Mouse (Mus musculus) midbrain, embryonic 10.5 days (tissue): Measurements from ENCODE around the gene Cbx5. TPM values are rescaled to one million over a fixed set of nuclear protein-coding genes. Genes with fewer than 3 reads are reported as not detected.

Experiments used
- DNase-seq: peaks from one replicate; pipeline ENCODE4 v3.0.0-alpha.2; 2017; ENCODE audit warnings: low spot score
- H3K27ac ChIP-seq: fragments of 300-500 bp; sonication (generic); replicated peaks from 2 replicates; pipeline ENCODE4 v1.5.1; 2016; ENCODE audit warnings: mild to moderate bottlenecking
- H3K27me3 ChIP-seq: fragments of 300-500 bp; sonication (generic); 2 replicates; pipeline ENCODE4 v1.6.1; 2016; ENCODE audit warnings: low read depth, mild to moderate bottlenecking; ENCODE audit not compliant: poor library complexity, severe bottlenecking
- H3K36me3 ChIP-seq: fragments of 300-500 bp; sonication (generic); 2 replicates; pipeline ENCODE4 v1.6.1; 2016; ENCODE audit warnings: mild to moderate bottlenecking, moderate library complexity
- H3K4me1 ChIP-seq: fragments of 300-500 bp; sonication (generic); 2 replicates; pipeline ENCODE4 v1.6.1; 2016
- H3K4me3 ChIP-seq: fragments of 300-500 bp; sonication (generic); 2 replicates; pipeline ENCODE4 v1.5.1; 2016; ENCODE audit warnings: mild to moderate bottlenecking, moderate library complexity
- H3K9me3 ChIP-seq: fragments of 300-500 bp; sonication (generic); replicated peaks from 2 replicates; pipeline ENCODE4 v1.6.1; 2016; ENCODE audit warnings: mild to moderate bottlenecking
- WGBS: fragments of 180-500 bp; shearing (Covaris S2); methylation state at CpG from one replicate; pipeline ENCODE4 v1.1.7; 2016; 5-methylcytosine and 5-hydroxymethylcytosine counted together
- polyA plus RNA-seq: library from polyadenylated mRNA; unstranded; fragments of >200 nt; fragmentation: Nextera tagmentation; extraction: Ambion mirVana; gene quantifications from 2 replicates; pipeline ENCODE4 v1.2.1, GENCODE M21; 2016

Gene Cbx5
- polyA plus RNA-seq, 1 experiment from 2014 or later, result 194 TPM

DNA sequence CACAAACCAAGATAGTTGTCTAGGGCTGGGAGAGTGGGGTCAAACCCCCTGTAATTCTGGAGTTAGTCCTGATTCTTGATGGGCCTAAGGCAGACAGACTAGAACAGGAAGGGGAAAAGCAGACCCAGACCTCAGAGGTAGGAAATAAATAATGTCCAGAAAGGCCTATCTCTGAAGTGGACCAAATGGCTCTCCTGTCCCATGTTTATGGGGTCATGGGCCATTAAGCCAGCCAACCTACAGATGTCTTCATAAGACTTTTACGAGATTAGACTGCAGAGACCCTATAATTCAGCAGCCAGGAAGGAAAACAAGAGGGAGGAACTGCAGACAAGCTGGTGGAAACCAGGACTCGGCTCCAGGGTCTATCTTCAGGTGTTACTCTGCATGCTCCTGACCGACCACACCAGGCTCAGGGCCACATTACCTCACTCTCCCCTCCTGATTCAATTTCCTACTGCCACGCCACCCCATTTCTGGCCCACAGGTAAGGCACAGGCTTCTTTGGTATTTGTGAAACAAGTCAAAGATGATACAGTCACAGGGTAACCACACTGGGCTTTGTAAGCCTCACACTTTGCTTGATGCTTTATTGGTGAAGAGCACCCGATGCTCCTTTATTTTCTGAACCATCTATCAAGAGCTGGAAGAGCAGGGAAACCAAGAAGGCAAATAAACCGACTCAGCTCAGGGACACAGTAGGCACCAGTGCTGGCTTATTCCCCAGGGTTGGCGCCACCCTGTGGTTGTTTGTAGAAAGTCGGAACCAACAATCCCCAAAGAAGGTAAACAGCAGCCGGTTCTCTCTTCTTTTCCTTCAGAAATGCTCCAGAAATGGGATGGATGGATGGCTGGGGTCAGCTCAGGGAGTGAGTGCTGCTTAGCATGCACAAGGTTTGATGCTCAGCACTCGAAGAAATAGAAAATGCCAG, 48.8 kb downstream of the Cbx5 start:
- Histone ChIP-seq H3K36me3 (peaks cover 70% of the 10 kb centered on the region), H3K9me3 (no peaks in the 10 kb centered on the region), H3K27me3 (no peaks in the 10 kb centered on the region), H3K4me1 (no peaks in the 10 kb centered on the region), H3K27ac (no peak overlapping the region), H3K4me3 (no peak overlapping the region)
- no peak for DNase-seq
- 71% methylated on average over 10 of the region's 10 CpGs for WGBS

GRCm38 (mm10) chr15:103190083-103190482, 49.5 kb downstream of the Cbx5 start:
- Histone ChIP-seq H3K27me3 (peaks cover 2% of the 10 kb centered on the region; the same call in 1 of the 2 replicates), H3K4me3 (no peak overlapping the region), H3K4me1 (no peaks in the 10 kb centered on the region), H3K27ac (no peak overlapping the region), H3K9me3 (no peaks in the 10 kb centered on the region), H3K36me3 (peaks cover 63% of the 10 kb centered on the region)
- DNase-seq, result no peak
- WGBS, result 86% methylated on average over 7 of the region's 7 CpGs

DNA sequence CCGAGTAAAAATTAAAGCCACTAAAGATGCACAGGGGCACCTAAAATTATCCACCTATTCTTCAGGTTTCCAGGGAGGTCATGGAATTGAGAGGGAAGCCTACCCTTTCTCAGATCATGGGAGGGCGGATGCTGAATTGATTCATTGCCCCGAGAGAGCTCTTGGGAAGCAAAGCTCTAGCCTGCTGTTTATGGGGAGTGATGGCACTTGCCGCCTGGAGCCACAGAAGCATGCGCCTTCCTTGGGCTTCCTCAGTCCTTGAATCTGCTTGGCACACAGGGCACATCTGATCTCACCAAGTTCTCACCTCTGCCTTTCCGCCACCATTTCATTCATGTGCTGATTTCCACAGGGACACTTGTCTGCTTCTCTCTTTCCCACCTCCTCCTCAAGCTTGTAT, 51.8 kb downstream of the Cbx5 start:
- no peak overlapping the region for H3K27ac ChIP-seq
- peaks cover 40% of the 10 kb centered on the region for H3K36me3 ChIP-seq
- H3K27me3 ChIP-seq, result peaks cover 25% of the 10 kb centered on the region
- H3K4me3 ChIP-seq, result no peak overlapping the region
- H3K9me3 ChIP-seq, result no peaks in the 10 kb centered on the region
- no peak for DNase-seq
- H3K4me1 ChIP-seq, result peaks cover 16% of the 10 kb centered on the region
- WGBS, result 85% methylated on average over 6 of the region's 6 CpGs

GRCm38 (mm10) chr15:103185462-103186198, 54.0 kb downstream of the Cbx5 start:
- DNase-seq, result peak; percentile 52

GRCm38 (mm10) chr15:103183651-103184610, 55.7 kb downstream of the Cbx5 start:
- whole genome bisulfite sequencing, result 13% methylated on average over 25 of the region's 25 CpGs
- Histone ChIP-seq H3K36me3 (peaks cover 3% of the 10 kb centered on the region), H3K9me3 (no peaks in the 10 kb centered on the region), H3K27ac (no peak overlapping the region), H3K4me1 (peaks cover 23% of the 10 kb centered on the region), H3K4me3 (peak overlapping the region; percentile 41), H3K27me3 (peaks cover 63% of the 10 kb centered on the region)
- peak; percentile 60 for DNase-seq

More at GRCm38 (mm10) chr15:103185462-103186198, 54.0 kb downstream of the Cbx5 start:
- H3K9me3 ChIP-seq, result no peaks in the 10 kb centered on the region
- 50% methylated on average over 19 of the region's 19 CpGs for WGBS
- no peak overlapping the region for H3K27ac ChIP-seq
- H3K27me3 ChIP-seq, result peaks cover 46% of the 10 kb centered on the region
- peaks cover 23% of the 10 kb centered on the region for H3K4me1 ChIP-seq
- H3K36me3 ChIP-seq, result peaks cover 19% of the 10 kb centered on the region
- H3K4me3 ChIP-seq, result no peak overlapping the region

DNA sequence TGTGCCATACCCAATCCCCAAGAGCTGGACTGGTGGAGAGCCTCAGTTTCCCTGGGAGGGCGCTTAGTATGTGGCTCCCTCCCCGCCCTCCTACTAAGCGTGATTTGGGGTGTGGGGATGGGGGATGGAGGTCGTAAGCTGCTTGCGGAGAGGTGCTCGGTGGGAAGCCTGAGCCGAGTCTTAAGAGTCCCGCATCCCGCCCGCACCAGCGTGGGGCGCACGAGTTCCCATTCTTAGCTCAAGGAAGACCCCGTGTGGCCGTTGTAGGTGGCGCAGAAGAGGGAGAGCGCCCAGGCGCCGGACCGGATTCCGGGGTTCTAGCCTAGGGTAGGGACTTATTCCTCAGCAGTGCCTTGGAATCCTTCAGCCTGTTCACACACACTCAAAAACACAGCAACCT, 56.5 kb downstream of the Cbx5 start:
- Histone ChIP-seq H3K36me3 (no peaks in the 10 kb centered on the region), H3K9me3 (no peaks in the 10 kb centered on the region), H3K27ac (no peak overlapping the region), H3K4me3 (peak overlapping the region; percentile 41), H3K27me3 (peaks cover 71% of the 10 kb centered on the region), H3K4me1 (peaks cover 23% of the 10 kb centered on the region)
- under 1% methylated on average over 21 of the region's 21 CpGs for WGBS
- DNase-seq, result peak; percentile 74

GRCm38 (mm10) chr15:103182166-103182790, 57.3 kb downstream of the Cbx5 start:
- H3K9me3 ChIP-seq, result no peaks in the 10 kb centered on the region
- H3K4me3 ChIP-seq, result peak overlapping the region; percentile 45
- H3K27me3 ChIP-seq, result peaks cover 80% of the 10 kb centered on the region
- peaks cover 29% of the 10 kb centered on the region for H3K4me1 ChIP-seq
- DNase-seq, result peak; percentile 83
- 2% methylated on average over 38 of the region's 48 CpGs for WGBS
- no peaks in the 10 kb centered on the region for H3K36me3 ChIP-seq
- no peak overlapping the region for H3K27ac ChIP-seq

DNA sequence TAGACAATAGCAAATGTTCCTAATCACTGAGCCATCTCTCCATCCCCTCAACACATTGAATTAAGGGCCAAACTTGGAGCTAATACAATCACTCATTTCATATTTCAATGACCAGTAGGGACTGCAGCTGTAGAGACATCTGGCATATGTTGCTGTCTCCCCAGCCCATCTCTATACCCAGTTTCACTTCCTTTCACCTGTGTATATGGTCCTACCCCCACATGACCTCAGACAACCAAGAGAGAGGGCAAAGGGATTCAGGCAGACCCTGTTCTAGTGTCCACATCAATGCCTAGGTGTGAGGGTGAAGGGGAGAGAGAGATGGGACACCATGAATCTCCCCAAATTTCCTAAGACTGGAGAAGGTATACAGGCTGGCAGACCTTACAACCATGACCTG, 59.2 kb downstream of the Cbx5 start:
- peaks cover 99% of the 10 kb centered on the region for H3K27me3 ChIP-seq
- no peak overlapping the region for H3K27ac ChIP-seq
- no peaks in the 10 kb centered on the region for H3K36me3 ChIP-seq
- H3K9me3 ChIP-seq, result no peaks in the 10 kb centered on the region
- no peak overlapping the region for H3K4me3 ChIP-seq
- DNase-seq, result no peak
- peaks cover 37% of the 10 kb centered on the region for H3K4me1 ChIP-seq

DNA sequence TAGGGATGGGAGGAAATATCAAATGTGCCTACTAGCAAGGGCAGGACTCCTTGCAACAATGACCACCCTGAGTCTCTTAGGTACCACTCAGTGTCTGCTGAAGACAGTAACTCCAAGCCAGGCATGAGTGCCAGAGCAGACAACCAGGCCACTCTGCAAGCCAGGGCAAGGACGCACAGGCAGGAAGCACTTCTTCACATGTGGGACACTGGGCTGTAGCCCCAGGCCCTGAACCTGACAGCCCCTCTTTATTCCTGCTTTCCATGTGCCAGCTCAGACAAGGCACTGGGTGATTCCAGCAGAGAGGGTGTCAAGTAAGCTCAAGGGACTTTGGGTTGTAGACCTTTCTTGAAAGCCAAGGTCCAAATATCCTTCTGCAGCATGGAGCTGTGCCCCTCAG, 60.8 kb downstream of the Cbx5 start:
- no peak overlapping the region for H3K4me3 ChIP-seq
- no peak overlapping the region for H3K27ac ChIP-seq
- 73% methylated on average over 1 of the region's 1 CpGs for WGBS
- H3K4me1 ChIP-seq, result peaks cover 31% of the 10 kb centered on the region
- H3K36me3 ChIP-seq, result no peaks in the 10 kb centered on the region
- DNase-seq, result no peak
- H3K27me3 ChIP-seq, result peaks cover 100% of the 10 kb centered on the region
- no peaks in the 10 kb centered on the region for H3K9me3 ChIP-seq

DNA sequence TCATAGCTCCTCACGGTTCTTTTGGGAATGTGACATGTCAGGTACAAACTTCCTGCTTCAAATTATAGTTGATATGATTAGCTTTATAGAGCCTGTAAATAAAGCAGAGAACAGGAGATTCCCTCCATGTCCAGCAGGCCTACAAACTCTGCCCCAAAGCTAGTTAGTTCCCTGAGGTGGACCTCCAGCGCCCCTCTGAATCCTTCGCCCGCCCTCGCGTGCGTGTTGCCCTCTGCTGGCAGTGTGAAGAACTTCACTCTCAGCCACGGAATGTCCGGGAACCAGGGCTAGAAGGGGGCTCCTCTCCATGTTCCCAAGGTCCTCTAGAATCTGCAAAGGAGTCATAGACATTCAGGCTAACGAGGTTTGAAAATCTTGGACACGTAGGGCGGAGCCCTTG, 61.5 kb downstream of the Cbx5 start:
- 6% methylated on average over 12 of the region's 12 CpGs for WGBS
- peak; percentile 64 for DNase-seq
- H3K9me3 ChIP-seq, result no peaks in the 10 kb centered on the region

GRCm38 (mm10) chr15:103177611-103178041, 62.0 kb downstream of the Cbx5 start:
- no peak overlapping the region for H3K4me3 ChIP-seq
- no peaks in the 10 kb centered on the region for H3K36me3 ChIP-seq
- peak; percentile 25 for DNase-seq
- H3K4me1 ChIP-seq, result peaks cover 20% of the 10 kb centered on the region
- H3K27ac ChIP-seq, result no peak overlapping the region
- no peaks in the 10 kb centered on the region for H3K9me3 ChIP-seq
- H3K27me3 ChIP-seq, result peaks cover 100% of the 10 kb centered on the region
- 4% methylated on average over 12 of the region's 12 CpGs for WGBS

More for the DNA sequence above, 61.5 kb downstream of the Cbx5 start:
- no peak overlapping the region for H3K4me3 ChIP-seq
- H3K27me3 ChIP-seq, result peaks cover 100% of the 10 kb centered on the region
- no peak overlapping the region for H3K27ac ChIP-seq
- no peaks in the 10 kb centered on the region for H3K36me3 ChIP-seq
- H3K4me1 ChIP-seq, result peaks cover 25% of the 10 kb centered on the region
